Mouse (Mus musculus): ENCODE results near the gene Mfrp.
A peak's percentile ranks its signal among the peaks of the same experiment; 100 is the strongest.
"Not testable (repeated sequence)": the region's sequence is repeated elsewhere in the genome, so short reads cannot be mapped to it uniquely, and the experiment has no call there.

Gene Mfrp

GRCm38 (mm10) chr9:44104881-44105280 lies 3.4 kb downstream of the Mfrp start:
- DNase-seq (ENCODE audit: extremely low spot score) = no peak

DNA sequence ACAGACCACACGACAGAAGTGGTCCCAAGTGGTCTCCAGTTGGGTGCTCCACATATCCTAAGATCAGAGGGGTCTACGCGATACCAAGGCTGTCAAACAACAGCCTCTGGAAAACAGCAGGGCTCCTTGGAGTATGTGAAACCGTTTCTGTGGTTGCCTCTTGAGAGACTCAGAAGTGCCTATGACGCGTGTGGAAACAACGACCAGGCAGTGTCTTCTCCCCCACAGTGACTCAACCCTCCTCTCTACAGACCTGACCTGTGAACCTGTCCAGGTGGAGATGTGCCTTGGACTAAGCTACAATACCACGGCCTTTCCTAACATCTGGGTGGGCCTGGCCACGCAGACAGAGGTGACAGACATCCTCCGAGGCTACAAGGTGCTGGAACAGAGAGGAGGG lies 4.3 kb downstream of the Mfrp start:
- no peak for DNase-seq (ENCODE audit: extremely low spot score)

DNA sequence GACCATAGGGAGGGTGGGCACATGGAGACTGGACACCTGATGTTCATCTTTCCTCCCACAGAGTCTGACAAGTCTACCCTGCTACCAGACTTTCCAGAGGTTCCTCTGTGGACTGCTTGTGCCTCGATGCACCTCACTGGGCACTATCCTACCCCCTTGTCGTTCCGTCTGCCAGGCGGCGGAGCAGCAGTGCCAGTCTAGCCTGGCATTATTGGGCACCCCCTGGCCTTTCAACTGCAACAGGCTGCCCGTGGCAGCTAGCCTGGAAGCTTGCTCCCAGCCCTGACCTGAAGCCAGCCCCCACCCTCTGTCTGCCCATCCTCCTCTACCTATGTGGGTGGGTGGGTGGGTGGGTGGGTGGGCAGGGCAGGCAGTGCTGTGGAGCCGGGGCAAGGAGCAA lies 4.7 kb downstream of the Mfrp start:
- DNase-seq (ENCODE audit: extremely low spot score) = no peak

GRCm38 (mm10) chr9:44106596-44106995 lies 5.1 kb downstream of the Mfrp start:
- no peak for DNase-seq (ENCODE audit: extremely low spot score)

GRCm38 (mm10) chr9:44107110-44107509 lies 5.6 kb downstream of the Mfrp start, which contains the start of gene C1qtnf5:
TSS of gene C1qtnf5 (plus strand) at chr9:44107245.
- DNase-seq (ENCODE audit: extremely low spot score) = no peak

- DNase-seq (ENCODE audit: extremely low spot score) = peak; percentile 54
Measured at GRCm38 (mm10) chr9:44107557-44108179, 6.1 kb downstream of the Mfrp start.

DNA sequence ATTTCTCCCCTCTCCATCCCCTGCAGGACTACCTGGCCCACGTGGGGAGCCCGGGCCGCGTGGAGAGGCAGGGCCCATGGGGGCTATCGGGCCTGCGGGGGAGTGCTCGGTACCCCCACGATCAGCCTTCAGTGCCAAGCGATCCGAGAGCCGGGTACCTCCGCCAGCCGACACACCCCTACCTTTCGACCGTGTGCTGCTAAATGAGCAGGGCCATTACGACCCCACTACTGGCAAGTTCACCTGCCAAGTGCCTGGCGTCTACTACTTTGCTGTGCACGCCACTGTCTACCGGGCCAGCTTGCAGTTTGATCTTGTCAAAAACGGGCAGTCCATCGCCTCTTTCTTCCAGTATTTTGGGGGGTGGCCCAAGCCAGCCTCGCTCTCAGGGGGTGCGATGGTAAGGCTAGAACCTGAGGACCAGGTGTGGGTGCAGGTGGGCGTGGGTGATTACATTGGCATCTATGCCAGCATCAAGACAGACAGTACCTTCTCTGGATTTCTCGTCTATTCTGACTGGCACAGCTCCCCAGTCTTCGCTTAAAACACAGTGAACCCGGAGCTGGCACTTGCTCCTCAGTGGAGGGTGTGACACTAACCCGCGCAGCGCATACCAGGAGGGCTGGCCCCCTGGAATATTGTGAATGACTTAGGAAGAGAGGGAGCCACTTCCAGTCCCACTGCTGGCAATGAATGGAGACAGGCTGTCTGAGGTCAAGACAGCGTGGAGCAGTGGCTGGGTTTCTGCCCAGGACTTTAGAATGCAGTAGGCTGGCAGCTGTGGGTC lies 6.9 kb downstream of the Mfrp start:
- DNase-seq (ENCODE audit: extremely low spot score) = no peak

- peak; percentile 80 for DNase-seq (ENCODE audit: extremely low spot score)
Measured at GRCm38 (mm10) chr9:44109360-44110095, 8.0 kb downstream of the Mfrp start.

DNA sequence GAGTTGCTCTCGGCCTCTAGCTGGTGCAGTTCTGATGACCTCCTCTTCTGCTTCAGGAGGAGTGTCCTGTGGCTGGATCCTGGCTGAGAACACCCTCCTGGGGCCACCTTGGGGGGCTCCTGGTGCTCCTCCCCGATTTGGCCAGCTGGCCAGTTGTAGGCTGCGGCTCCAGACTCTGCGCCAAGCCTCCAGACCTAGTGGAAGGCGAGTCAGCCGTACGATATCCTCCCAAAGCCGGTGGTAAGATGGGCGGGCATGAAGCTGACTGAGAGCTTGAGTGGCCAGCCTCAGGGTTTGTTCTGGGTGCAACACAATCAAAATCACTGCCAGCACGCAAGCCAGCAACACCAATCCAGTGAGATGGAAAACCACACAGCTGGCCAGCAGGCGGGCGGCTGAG lies 10.4 kb downstream of the Mfrp start:
- DNase-seq (ENCODE audit: extremely low spot score) = not testable (repeated sequence)

GRCm38 (mm10) chr9:44113105-44113789 lies 11.7 kb downstream of the Mfrp start, which contains the start of the genes Gm49380 and Rnf26:
TSS of gene Gm49380 (minus strand) at chr9:44113500.
TSS of gene Rnf26 (minus strand) at chr9:44113517.
- DNase-seq (ENCODE audit: extremely low spot score) = peak; percentile 95

DNA sequence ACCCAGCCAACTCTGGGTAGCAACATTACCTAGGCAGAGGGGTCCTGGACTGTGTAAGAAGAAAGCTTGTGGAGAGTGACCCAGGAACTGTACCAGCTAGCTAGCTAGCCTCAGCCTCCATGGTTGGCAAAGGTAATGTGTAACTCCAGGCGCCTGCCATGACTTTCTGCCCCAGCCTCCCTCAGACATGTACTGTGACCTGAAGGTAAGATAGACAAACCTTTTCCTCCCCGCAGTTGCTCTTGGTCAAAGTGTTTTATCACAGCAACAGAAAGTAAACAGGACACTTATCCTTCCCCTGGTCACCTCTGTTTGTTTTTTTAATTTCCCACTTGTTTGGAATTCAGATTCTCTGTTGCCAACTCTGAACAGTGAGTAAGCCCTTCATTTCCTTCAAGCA lies 12.9 kb downstream of the Mfrp start:
- DNase-seq (ENCODE audit: extremely low spot score) = no peak

DNA sequence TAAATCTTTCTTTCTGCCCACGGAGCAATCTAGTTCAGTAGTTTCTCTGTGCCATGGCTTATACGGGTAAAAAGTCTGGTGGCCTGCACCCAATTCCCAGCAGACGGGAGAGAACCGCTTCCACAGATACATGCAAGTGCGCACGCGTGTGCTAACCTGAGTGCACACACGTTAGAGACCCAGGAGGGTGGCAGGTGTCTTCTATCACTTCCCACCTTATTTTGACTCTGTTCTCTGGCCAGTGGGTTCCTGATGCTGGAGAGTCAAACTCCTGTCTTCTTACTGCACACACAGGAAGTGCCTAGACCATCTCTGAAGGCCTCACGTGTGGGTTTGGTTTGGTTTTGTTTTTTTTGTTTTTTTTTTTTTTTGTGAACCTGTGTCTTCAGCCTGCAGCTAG lies 14.1 kb downstream of the Mfrp start:
- DNase-seq (ENCODE audit: extremely low spot score) = no peak

- DNase-seq (ENCODE audit: extremely low spot score) = no peak
Measured at GRCm38 (mm10) chr9:44116182-44116581, 14.7 kb downstream of the Mfrp start.

DNA sequence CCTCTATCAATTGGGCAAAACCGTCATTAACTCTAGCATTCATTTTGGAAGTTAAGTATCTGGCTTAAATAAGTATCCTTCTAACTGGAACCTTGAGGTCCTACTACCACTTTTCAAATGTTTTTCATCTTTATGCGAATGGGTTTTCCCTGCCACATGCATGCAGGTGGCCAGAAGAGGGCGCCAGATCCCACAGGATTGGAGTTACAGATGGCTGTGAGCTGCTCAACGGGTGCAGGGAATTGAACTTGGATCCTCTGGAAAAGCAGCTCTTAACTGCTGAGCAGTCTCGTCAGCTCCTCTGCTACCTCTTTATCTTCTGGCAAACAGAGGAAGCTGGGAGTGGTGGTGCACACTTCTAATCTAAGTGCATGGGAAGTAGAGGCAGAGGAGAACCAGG lies 17.5 kb downstream of the Mfrp start:
- no peak for DNase-seq (ENCODE audit: extremely low spot score)

GRCm38 (mm10) chr9:44119948-44120465 lies 18.5 kb downstream of the Mfrp start:
- no peak for DNase-seq (ENCODE audit: extremely low spot score)

DNA sequence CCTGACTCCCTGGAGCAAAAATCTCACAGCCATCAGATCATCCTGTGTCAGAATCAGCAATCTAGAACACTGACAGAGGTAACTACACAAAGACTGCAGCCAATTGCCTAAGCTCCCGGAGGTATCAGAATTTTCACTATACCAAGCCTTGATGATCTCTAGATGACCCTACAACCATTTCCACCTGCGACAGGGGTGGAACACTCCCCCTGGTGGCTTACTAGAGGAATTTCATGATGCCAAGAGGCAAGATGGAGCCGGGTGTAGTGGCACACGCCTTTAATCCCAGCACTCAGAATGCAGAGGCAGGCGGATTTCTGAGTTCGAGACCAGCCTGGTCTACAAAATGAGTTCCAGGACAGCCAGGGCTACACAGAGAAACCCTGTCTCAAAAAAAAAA lies 22.8 kb downstream of the Mfrp start:
- no peak for DNase-seq (ENCODE audit: extremely low spot score)

DNA sequence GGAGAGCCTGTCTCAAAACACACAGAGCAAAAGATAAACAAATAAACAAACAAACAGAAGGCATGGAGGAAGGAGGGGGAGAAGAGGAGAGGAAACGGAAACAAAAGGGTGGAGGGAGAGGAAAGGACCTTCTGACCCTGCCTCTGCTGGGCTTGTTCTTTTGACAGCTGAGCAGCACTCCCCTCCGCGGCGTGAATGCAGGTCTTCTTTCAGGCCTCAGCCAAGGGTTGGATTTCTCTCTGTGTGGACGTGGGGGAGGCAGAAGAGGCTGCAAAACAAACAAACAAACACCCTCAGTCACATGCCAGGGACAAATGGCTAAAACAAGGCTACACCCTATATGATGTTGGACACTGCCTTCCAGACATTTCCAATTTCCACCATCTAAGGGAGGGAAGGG lies 23.5 kb downstream of the Mfrp start:
- DNase-seq (ENCODE audit: extremely low spot score) = no peak

DNA sequence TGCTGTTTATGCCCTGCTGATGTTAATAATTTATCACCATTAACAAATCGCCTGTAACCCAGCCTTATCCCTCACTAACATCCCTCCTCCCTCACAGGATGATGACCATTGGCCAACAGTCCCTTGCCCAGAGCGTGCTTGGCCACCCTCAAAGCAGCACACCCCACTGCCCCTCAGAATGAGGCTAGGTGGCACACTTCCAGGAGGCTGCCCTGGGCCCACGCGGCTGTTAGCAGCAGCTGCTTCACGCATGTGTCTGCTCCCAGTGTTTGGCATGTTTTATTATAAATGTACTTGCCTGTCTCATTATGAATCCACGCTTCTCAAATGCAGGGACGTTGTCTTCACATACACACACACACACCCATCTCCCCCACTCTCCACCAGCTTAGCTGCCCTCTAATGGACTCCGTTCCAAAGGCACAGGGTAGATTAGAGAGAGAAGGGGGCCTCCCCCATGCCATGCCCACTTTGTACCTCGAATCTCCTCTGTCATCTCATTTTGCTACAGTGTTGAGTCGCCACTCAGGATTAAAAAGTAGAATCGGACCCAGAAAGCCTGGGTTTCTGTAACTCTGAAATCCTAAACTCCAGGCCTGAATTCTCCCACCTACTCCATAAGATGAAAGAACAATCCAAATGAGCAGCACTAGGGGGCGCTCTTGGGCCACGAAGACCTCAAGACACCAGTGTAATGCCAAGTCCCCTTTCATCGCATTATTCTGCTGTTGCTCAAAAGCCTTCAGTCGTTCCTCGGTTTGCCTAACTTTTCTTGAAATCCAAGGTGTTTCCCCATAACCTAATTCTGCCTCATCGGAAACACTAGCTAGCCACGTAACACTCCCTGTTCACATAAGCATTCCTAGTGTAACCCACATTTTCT lies 24.3 kb downstream of the Mfrp start:
- DNase-seq (ENCODE audit: extremely low spot score) = peak; percentile 85

DNA sequence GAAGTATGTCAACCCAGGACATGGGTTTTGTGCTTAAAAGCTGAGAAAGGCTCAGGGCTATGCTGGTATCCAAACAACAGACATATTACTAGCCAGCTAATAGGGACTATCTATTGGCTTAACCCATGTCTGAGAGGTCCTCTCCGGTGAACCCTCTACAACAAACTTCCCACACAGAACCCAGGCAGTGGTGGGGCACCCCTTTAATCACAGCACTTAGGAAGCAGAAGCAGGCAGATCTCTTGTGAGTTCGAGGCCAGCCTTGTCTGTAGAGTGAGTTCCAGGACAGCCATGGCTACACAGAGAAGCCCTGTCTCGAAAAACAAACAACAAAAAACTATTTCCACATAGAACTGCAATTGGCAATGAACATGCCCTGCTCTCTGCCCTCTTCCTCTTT lies 25.2 kb downstream of the Mfrp start:
- no peak for DNase-seq (ENCODE audit: extremely low spot score)

GRCm38 (mm10) chr9:44127351-44127801 lies 25.8 kb downstream of the Mfrp start:
- DNase-seq (ENCODE audit: extremely low spot score) = no peak

DNA sequence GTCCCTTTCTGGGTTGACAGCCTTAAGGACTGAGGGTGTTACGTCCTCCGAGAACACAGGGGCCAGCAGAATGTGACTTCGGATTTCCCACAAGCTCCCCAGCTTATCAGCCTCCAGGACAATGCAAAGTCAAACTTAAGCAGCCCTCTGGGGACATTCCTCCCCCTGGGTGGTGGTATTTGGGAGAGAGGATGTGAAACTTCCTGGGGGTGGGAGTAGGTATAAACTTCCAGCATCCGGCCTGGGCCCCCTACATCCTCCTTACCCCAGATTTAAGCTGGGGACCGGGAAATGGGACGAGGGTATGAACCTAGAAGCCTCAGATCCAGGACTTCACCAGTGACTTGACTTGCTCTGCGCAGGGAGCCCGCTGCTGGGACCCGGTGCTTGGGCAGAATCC lies 28.1 kb downstream of the Mfrp start:
- no peak for DNase-seq (ENCODE audit: extremely low spot score)
